Mouse (Mus musculus): ENCODE data around the gene Nyap2. TPM values are rescaled to one million over a fixed set of nuclear protein-coding genes. Genes with fewer than 3 reads are reported as not detected.

The Nyap2 gene
- polyA plus RNA-seq, 1 experiment from 2014 or later = 0.31 TPM

GRCm38 (mm10) chr1:81092886-81093285 is 16.1 kb downstream of the Nyap2 start:
- WGBS = 85% methylated on average over 4 of the region's 4 CpGs
- no peaks in the 10 kb centered on the region for H3K36me3 ChIP-seq
- no peaks in the 10 kb centered on the region for H3K4me1 ChIP-seq
- H3K27me3 ChIP-seq = no peaks in the 10 kb centered on the region
- H3K4me2 ChIP-seq = no peak overlapping the region
- H3K27ac ChIP-seq = no peak overlapping the region
- no peak overlapping the region for H3K4me3 ChIP-seq
- no peak overlapping the region for H3K9ac ChIP-seq
- no peaks in the 10 kb centered on the region for H3K9me3 ChIP-seq
- ATAC-seq (ENCODE audit: insufficient number of reproducible peaks, insufficient read depth, low FRiP score, low TSS enrichment, low read depth) = no peak

- H3K36me3 ChIP-seq = no peaks in the 10 kb centered on the region
- H3K4me1 ChIP-seq = no peaks in the 10 kb centered on the region
- no peak overlapping the region for H3K4me2 ChIP-seq
- no peak overlapping the region for H3K27ac ChIP-seq
- ATAC-seq (ENCODE audit: insufficient number of reproducible peaks, insufficient read depth, low FRiP score, low TSS enrichment, low read depth) = no peak
- H3K9ac ChIP-seq = no peak overlapping the region
- WGBS = 20% methylated on average over 1 of the region's 1 CpGs
- no peaks in the 10 kb centered on the region for H3K27me3 ChIP-seq
- no peaks in the 10 kb centered on the region for H3K9me3 ChIP-seq
- no peak overlapping the region for H3K4me3 ChIP-seq
Observed at GRCm38 (mm10) chr1:81098950-81099349, 22.2 kb downstream of the Nyap2 start.

- WGBS = 74% methylated on average over 1 of the region's 1 CpGs
- Histone ChIP-seq H3K9ac (no peak overlapping the region), H3K4me3 (no peak overlapping the region), H3K4me2 (no peak overlapping the region), H3K27me3 (no peaks in the 10 kb centered on the region), H3K36me3 (no peaks in the 10 kb centered on the region), H3K9me3 (no peaks in the 10 kb centered on the region), H3K4me1 (no peaks in the 10 kb centered on the region), H3K27ac (no peak overlapping the region)
- no peak for ATAC-seq (ENCODE audit: insufficient number of reproducible peaks, insufficient read depth, low FRiP score, low TSS enrichment, low read depth)
Observed at GRCm38 (mm10) chr1:81101749-81102148, 25.0 kb downstream of the Nyap2 start.

- Histone ChIP-seq H3K9me3 (no peaks in the 10 kb centered on the region), H3K4me1 (no peaks in the 10 kb centered on the region), H3K4me2 (no peak overlapping the region), H3K27me3 (no peaks in the 10 kb centered on the region), H3K27ac (no peak overlapping the region), H3K4me3 (no peak overlapping the region), H3K9ac (no peak overlapping the region), H3K36me3 (no peaks in the 10 kb centered on the region)
- ATAC-seq (ENCODE audit: insufficient number of reproducible peaks, insufficient read depth, low FRiP score, low TSS enrichment, low read depth) = no peak
Observed at GRCm38 (mm10) chr1:81119732-81120131, 43.0 kb downstream of the Nyap2 start.

- WGBS = 71% methylated on average over 8 of the region's 8 CpGs
- no peaks in the 10 kb centered on the region for H3K27me3 ChIP-seq
- no peaks in the 10 kb centered on the region for H3K4me1 ChIP-seq
- H3K36me3 ChIP-seq = no peaks in the 10 kb centered on the region
- no peaks in the 10 kb centered on the region for H3K9me3 ChIP-seq
- no peak overlapping the region for H3K4me2 ChIP-seq
- H3K27ac ChIP-seq = no peak overlapping the region
- no peak for ATAC-seq (ENCODE audit: insufficient number of reproducible peaks, insufficient read depth, low FRiP score, low TSS enrichment, low read depth)
- H3K9ac ChIP-seq = no peak overlapping the region
- H3K4me3 ChIP-seq = no peak overlapping the region
Observed at GRCm38 (mm10) chr1:81132007-81132712, 55.4 kb downstream of the Nyap2 start.

- H3K9me3 ChIP-seq = no peaks in the 10 kb centered on the region
- H3K36me3 ChIP-seq = no peaks in the 10 kb centered on the region
- no peak for ATAC-seq (ENCODE audit: insufficient number of reproducible peaks, insufficient read depth, low FRiP score, low TSS enrichment, low read depth)
- no peaks in the 10 kb centered on the region for H3K4me1 ChIP-seq
- no peak overlapping the region for H3K4me2 ChIP-seq
- no peak overlapping the region for H3K9ac ChIP-seq
- no peak overlapping the region for H3K27ac ChIP-seq
- H3K27me3 ChIP-seq = no peaks in the 10 kb centered on the region
- no peak overlapping the region for H3K4me3 ChIP-seq
Observed at GRCm38 (mm10) chr1:81143855-81144254, 67.1 kb downstream of the Nyap2 start.

- H3K4me2 ChIP-seq = no peak overlapping the region
- ATAC-seq (ENCODE audit: insufficient number of reproducible peaks, insufficient read depth, low FRiP score, low TSS enrichment, low read depth) = no peak
- no peak overlapping the region for H3K9ac ChIP-seq
- H3K9me3 ChIP-seq = no peaks in the 10 kb centered on the region
- no peak overlapping the region for H3K4me3 ChIP-seq
- H3K36me3 ChIP-seq = no peaks in the 10 kb centered on the region
- no peaks in the 10 kb centered on the region for H3K4me1 ChIP-seq
- H3K27ac ChIP-seq = no peak overlapping the region
- H3K27me3 ChIP-seq = no peaks in the 10 kb centered on the region
Observed at GRCm38 (mm10) chr1:81145576-81145975, 68.8 kb downstream of the Nyap2 start.

- Histone ChIP-seq H3K36me3 (no peaks in the 10 kb centered on the region), H3K4me3 (no peak overlapping the region), H3K4me1 (no peaks in the 10 kb centered on the region), H3K27me3 (no peaks in the 10 kb centered on the region), H3K9ac (no peak overlapping the region), H3K9me3 (no peaks in the 10 kb centered on the region), H3K4me2 (no peak overlapping the region), H3K27ac (no peak overlapping the region)
- WGBS = 65% methylated on average over 3 of the region's 3 CpGs
- ATAC-seq (ENCODE audit: insufficient number of reproducible peaks, insufficient read depth, low FRiP score, low TSS enrichment, low read depth) = no peak
Observed at GRCm38 (mm10) chr1:81169245-81169644, 92.5 kb downstream of the Nyap2 start.

- H3K4me2 ChIP-seq = no peak overlapping the region
- no peaks in the 10 kb centered on the region for H3K36me3 ChIP-seq
- H3K4me3 ChIP-seq = no peak overlapping the region
- no peak overlapping the region for H3K27ac ChIP-seq
- ATAC-seq (ENCODE audit: insufficient number of reproducible peaks, insufficient read depth, low FRiP score, low TSS enrichment, low read depth) = no peak
- no peaks in the 10 kb centered on the region for H3K9me3 ChIP-seq
- H3K4me1 ChIP-seq = no peaks in the 10 kb centered on the region
- H3K27me3 ChIP-seq = no peaks in the 10 kb centered on the region
- no peak overlapping the region for H3K9ac ChIP-seq
Observed at GRCm38 (mm10) chr1:81172703-81173102, 96.0 kb downstream of the Nyap2 start.

- Histone ChIP-seq H3K4me1 (no peaks in the 10 kb centered on the region), H3K9ac (no peak overlapping the region), H3K4me2 (no peak overlapping the region), H3K36me3 (no peaks in the 10 kb centered on the region), H3K4me3 (no peak overlapping the region), H3K27ac (no peak overlapping the region), H3K9me3 (no peaks in the 10 kb centered on the region), H3K27me3 (no peaks in the 10 kb centered on the region)
- 71% methylated on average over 1 of the region's 1 CpGs for WGBS
- no peak for ATAC-seq (ENCODE audit: insufficient number of reproducible peaks, insufficient read depth, low FRiP score, low TSS enrichment, low read depth)
Observed at GRCm38 (mm10) chr1:81173303-81173702, 96.6 kb downstream of the Nyap2 start.

GRCm38 (mm10) chr1:81179725-81180124 is 103.0 kb downstream of the Nyap2 start:
- Histone ChIP-seq H3K4me2 (no peak overlapping the region), H3K27ac (no peak overlapping the region), H3K36me3 (no peaks in the 10 kb centered on the region), H3K4me3 (no peak overlapping the region), H3K27me3 (no peaks in the 10 kb centered on the region), H3K9ac (no peak overlapping the region), H3K9me3 (no peaks in the 10 kb centered on the region), H3K4me1 (no peaks in the 10 kb centered on the region)
- 90% methylated on average over 4 of the region's 4 CpGs for WGBS
- no peak for ATAC-seq (ENCODE audit: insufficient number of reproducible peaks, insufficient read depth, low FRiP score, low TSS enrichment, low read depth)

GRCm38 (mm10) chr1:81180686-81181085 is 103.9 kb downstream of the Nyap2 start:
- Histone ChIP-seq H3K9me3 (no peaks in the 10 kb centered on the region), H3K4me3 (no peak overlapping the region), H3K9ac (no peak overlapping the region), H3K4me1 (no peaks in the 10 kb centered on the region), H3K27me3 (no peaks in the 10 kb centered on the region), H3K4me2 (no peak overlapping the region), H3K36me3 (no peaks in the 10 kb centered on the region), H3K27ac (no peak overlapping the region)
- ATAC-seq (ENCODE audit: insufficient number of reproducible peaks, insufficient read depth, low FRiP score, low TSS enrichment, low read depth) = no peak
- WGBS = 74% methylated on average over 3 of the region's 3 CpGs

- Histone ChIP-seq H3K9ac (no peak overlapping the region), H3K27me3 (no peaks in the 10 kb centered on the region; the same call in 1 of the 2 replicates), H3K4me3 (no peak overlapping the region), H3K27ac (no peak overlapping the region), H3K4me2 (no peak overlapping the region), H3K4me1 (no peaks in the 10 kb centered on the region), H3K36me3 (no peaks in the 10 kb centered on the region), H3K9me3 (no peaks in the 10 kb centered on the region)
- no peak for ATAC-seq (ENCODE audit: insufficient number of reproducible peaks, insufficient read depth, low FRiP score, low TSS enrichment, low read depth)
- WGBS = 89% methylated on average over 2 of the region's 2 CpGs
Observed at GRCm38 (mm10) chr1:81209536-81209935, 132.8 kb downstream of the Nyap2 start.
